Mouse (Mus musculus) forelimb bud, embryonic 11.5 days (tissue): Measurements from ENCODE around the gene Swsap1.

ENCODE experiments used
- DNase-seq: peaks from one replicate; pipeline ENCODE4 v3.0.0-alpha.2; 2012; ENCODE audit warnings: low read depth, low spot score

The Swsap1 gene

GRCm38 (mm10) chr9:21935466-21936131 lies 20.0 kb upstream of the Swsap1 start:
- no peak for DNase-seq

- peak; percentile 93 for DNase-seq
Measured at GRCm38 (mm10) chr9:21936692-21937570, 18.6 kb upstream of the Swsap1 start, which contains the start of gene Plppr2. TSS of gene Plppr2 (plus strand) at chr9:21937033.

- no peak for DNase-seq
Measured at GRCm38 (mm10) chr9:21937711-21938175, 17.8 kb upstream of the Swsap1 start.

- no peak for DNase-seq
Measured at GRCm38 (mm10) chr9:21938234-21938855, 17.2 kb upstream of the Swsap1 start.

- DNase-seq, result no peak
Measured at GRCm38 (mm10) chr9:21943046-21943445, 12.5 kb upstream of the Swsap1 start.

- DNase-seq, result no peak
Measured at GRCm38 (mm10) chr9:21943638-21944037, 11.9 kb upstream of the Swsap1 start.

- no peak for DNase-seq
Measured at GRCm38 (mm10) chr9:21944267-21944666, 11.3 kb upstream of the Swsap1 start.

- no peak for DNase-seq
Measured at GRCm38 (mm10) chr9:21947540-21948130, 7.9 kb upstream of the Swsap1 start.

GRCm38 (mm10) chr9:21948146-21948545 lies 7.4 kb upstream of the Swsap1 start:
- DNase-seq, result no peak

GRCm38 (mm10) chr9:21948790-21949189 lies 6.8 kb upstream of the Swsap1 start:
- DNase-seq, result no peak

- peak; percentile 82 for DNase-seq
Measured at GRCm38 (mm10) chr9:21950322-21950721, 5.2 kb upstream of the Swsap1 start.

GRCm38 (mm10) chr9:21951977-21952376 lies 3.6 kb upstream of the Swsap1 start:
- no peak for DNase-seq

GRCm38 (mm10) chr9:21953600-21953999 lies 2.0 kb upstream of the Swsap1 start:
- DNase-seq, result no peak

GRCm38 (mm10) chr9:21954635-21955034 lies 920 bp upstream of the Swsap1 start:
- DNase-seq, result no peak

GRCm38 (mm10) chr9:21955225-21955569 lies 358 bp upstream of the Swsap1 start:
- no peak for DNase-seq

- DNase-seq, result no peak
Measured at GRCm38 (mm10) chr9:21958372-21958771, 2.8 kb downstream of the Swsap1 start.

- no peak for DNase-seq
Measured at GRCm38 (mm10) chr9:21959244-21959643, 3.7 kb downstream of the Swsap1 start.

GRCm38 (mm10) chr9:21960135-21960534 lies 4.6 kb downstream of the Swsap1 start:
- DNase-seq, result no peak

- DNase-seq, result no peak
Measured at GRCm38 (mm10) chr9:21960558-21961208, 5.1 kb downstream of the Swsap1 start.

- DNase-seq, result no peak
Measured at GRCm38 (mm10) chr9:21961366-21961980, 5.9 kb downstream of the Swsap1 start.

GRCm38 (mm10) chr9:21962010-21962409 lies 6.5 kb downstream of the Swsap1 start:
- no peak for DNase-seq
